Mouse (Mus musculus) thymus, adult 2 months (tissue): Measurements from ENCODE around the gene Exoc6b.

Experiments
- CTCF ChIP-seq: fragments of 200-500 bp; IDR thresholded peaks from 2 replicates; pipeline ENCODE4 v1.5.1; 2012; ENCODE audit warnings: mild to moderate bottlenecking, control low read depth, low read length, moderate library complexity, borderline replicate concordance; ENCODE audit not compliant: control insufficient read depth, poor library complexity, insufficient read depth; ENCODE audit errors: extremely low read depth
- POLR2A ChIP-seq: fragments of 200-500 bp; IDR thresholded peaks from 2 replicates; pipeline ENCODE4 v1.6.1; 2012; ENCODE audit warnings: mild to moderate bottlenecking, low read length, control low read depth, moderate library complexity; ENCODE audit not compliant: control insufficient read depth, poor library complexity, insufficient read depth; ENCODE audit errors: extremely low read depth

- TF ChIP-seq CTCF, result no peak
- no peak for TF ChIP-seq POLR2A
Measured at GRCm38 (mm10) chr6:84710831-84711230, 358.5 kb downstream of the Exoc6b start.
